8 mouse cellular contexts compared by ENCODE assay signal in the genomic region with DNA sequence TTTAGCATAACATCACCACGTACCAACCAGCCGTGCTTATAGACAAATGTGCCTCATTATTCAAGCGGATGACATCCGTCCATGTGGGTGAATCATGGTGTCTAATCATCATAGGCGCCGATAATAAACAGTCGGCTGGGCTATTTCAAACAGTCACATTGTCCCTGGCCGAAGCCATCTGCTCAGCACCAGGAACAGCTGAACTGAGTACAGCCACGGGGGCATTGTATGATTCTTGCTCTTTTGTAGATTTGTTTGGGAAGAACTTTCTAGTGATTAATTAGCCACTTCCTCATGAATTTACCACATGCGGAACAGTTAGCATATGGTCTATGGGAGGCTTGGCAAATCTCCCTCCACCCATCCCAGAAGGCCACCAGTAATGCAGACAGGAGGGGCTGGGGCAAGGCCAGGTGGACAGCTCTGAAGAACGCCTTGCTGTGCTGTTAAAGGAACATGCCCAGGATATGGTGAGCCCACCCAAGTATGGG.
DNase-seq lines count a peak whose midpoint lies in the region; ATAC-seq and TF ChIP-seq lines count a peak whose summit lies in the region.

No protein-coding gene starts in this region.

- no peaks in the 10 kb centered on the region for H3K9me3 ChIP-seq in lung, embryonic 16.5 days (ENCODE audit: control insufficient read depth, low read length)
- H3K9me3 ChIP-seq in hindbrain, embryonic 12.5 days (replicated peaks): no peaks in the 10 kb centered on the region

- 38% methylated on average over 11 of the region's 11 CpGs for WGBS in lung, embryonic 16.5 days
- WGBS in lung, adult 2 months: 35% methylated on average over 11 of the region's 11 CpGs
- 54% methylated on average over 11 of the region's 11 CpGs for WGBS in hindbrain, embryonic 12.5 days

- no peaks in the 10 kb centered on the region for H3K79me2 ChIP-seq in myocyte (ENCODE audit: control insufficient read depth, insufficient read depth)

- H3ac ChIP-seq in myocyte (ENCODE audit: control insufficient read depth, insufficient read length): no peak overlapping the region

- H3K27me3 ChIP-seq in lung, embryonic 16.5 days (ENCODE audit: control insufficient read depth, insufficient read depth, low read depth, low read length): peaks cover 2% of the 10 kb centered on the region; the same call in 1 of the 2 replicates
- H3K27me3 ChIP-seq in hindbrain, embryonic 12.5 days: 0 out of 2 replicates have a peak, but pooled peaks cover 2% of the 10 kb centered on the region
- no peaks in the 10 kb centered on the region for H3K27me3 ChIP-seq in myocyte (ENCODE audit: control insufficient read depth, insufficient read depth, insufficient read length)

- no peaks in the 10 kb centered on the region for H3K36me3 ChIP-seq in lung, embryonic 16.5 days (ENCODE audit: control insufficient read depth, insufficient read depth, low read length)
- no peaks in the 10 kb centered on the region for H3K36me3 ChIP-seq in hindbrain, embryonic 12.5 days
- H3K36me3 ChIP-seq in myocyte (ENCODE audit: control insufficient read depth, insufficient read depth): no peaks in the 10 kb centered on the region

- H3K27ac ChIP-seq in lung, embryonic 16.5 days (ENCODE audit: low read length): peak overlapping the region; percentile 12; the same call in 1 of the 2 replicates
- H3K27ac ChIP-seq in hindbrain, embryonic 12.5 days: no peak overlapping the region

- no peak overlapping the region for H3K9ac ChIP-seq in lung, embryonic 16.5 days (ENCODE audit: low read length)
- H3K9ac ChIP-seq in hindbrain, embryonic 12.5 days: no peak overlapping the region

- no peak overlapping the region for H3K4me3 ChIP-seq in lung, embryonic 16.5 days (ENCODE audit: low read length)
- no peak overlapping the region for H3K4me3 ChIP-seq in lung, adult 2 months (replicated peaks; ENCODE audit: extremely low read depth, low read depth, low read length)
- no peak overlapping the region for H3K4me3 ChIP-seq in hindbrain, embryonic 12.5 days
- no peak overlapping the region for H3K4me3 ChIP-seq in myocyte

- no peak for DNase-seq in lung, adult 2 months
- DNase-seq in cerebellum, adult 9-10 months: peak; percentile 59
- no peak for DNase-seq in gastrocnemius, adult 8-10 months (ENCODE audit: low spot score in 2 of 2)
- no peak for DNase-seq in thymus, postnatal 4 days

- H3K4me1 ChIP-seq in lung, embryonic 16.5 days (replicated peaks; ENCODE audit: control insufficient read depth, insufficient read depth, low read length): peaks cover 3% of the 10 kb centered on the region
- H3K4me1 ChIP-seq in lung, adult 2 months (ENCODE audit: control insufficient read depth, insufficient read depth, low read length): no peaks in the 10 kb centered on the region
- 0 out of 2 replicates have a peak, but pooled peaks cover 3% of the 10 kb centered on the region for H3K4me1 ChIP-seq in hindbrain, embryonic 12.5 days

- TF ChIP-seq CTCF in lung, adult 2 months (IDR thresholded peaks at IDR 0.05; ENCODE audit: insufficient read depth, low read length): no peak

- H3K4me2 ChIP-seq in lung, embryonic 16.5 days (ENCODE audit: low read depth, low read length): 0 out of 2 replicates have a peak overlapping the region, but pooled peaks have one; percentile 22
- H3K4me2 ChIP-seq in hindbrain, embryonic 12.5 days (replicated peaks): no peak overlapping the region
- peak overlapping the region; percentile 28 for H3K4me2 ChIP-seq in myocyte (ENCODE audit: low read depth)

- ATAC-seq in lung, embryonic 16.5 days (ENCODE audit: low read depth): peak; percentile 90
- ATAC-seq in hindbrain, embryonic 12.5 days (ENCODE audit: low FRiP score): peak; percentile 73
- ATAC-seq in megakaryocyte, adult 5-6 weeks (ENCODE audit: poor library complexity, severe bottlenecking): no peak

- no peak for TF ChIP-seq POLR2A in lung, adult 2 months (IDR thresholded peaks at IDR 0.05; ENCODE audit: borderline replicate concordance, extremely low read depth, low read depth, low read length)
- TF ChIP-seq POLR2A in myocyte (IDR thresholded peaks at IDR 0.05; ENCODE audit: insufficient read length, low read depth): no peak

TF ChIP-seq in myocyte, 11 proteins besides CTCF, POLR2A, EP300 and RAD21:
- TF ChIP-seq TCF3 (IDR thresholded peaks at IDR 0.05; ENCODE audit: insufficient read length, low read depth) (peak; percentile 52), TCF12 (IDR thresholded peaks at IDR 0.05; ENCODE audit: insufficient read depth, poor library complexity, severe bottlenecking) (peak; percentile 49), E2F4 (IDR thresholded peaks at IDR 0.05; ENCODE audit: insufficient read depth) (no peak), USF1 (IDR thresholded peaks at IDR 0.05; ENCODE audit: low read depth) (no peak), CEBPB (IDR thresholded peaks at IDR 0.05; ENCODE audit: insufficient read depth, poor library complexity, severe bottlenecking) (no peak), MYOG (IDR thresholded peaks at IDR 0.05; ENCODE audit: control insufficient read depth in 1 of 3, insufficient read depth in 1 of 3, insufficient read length in 2 of 3, low read depth in 2 of 3) (peak in 2 of 3 experiments; percentile 67 to 78), SRF (IDR thresholded peaks at IDR 0.05; ENCODE audit: control insufficient read depth, insufficient read length, low read depth) (no peak), MAX (IDR thresholded peaks at IDR 0.05; ENCODE audit: low read depth) (no peak), REST (IDR thresholded peaks at IDR 0.05; ENCODE audit: insufficient read depth, insufficient read length) (no peak), MYOD1 (IDR thresholded peaks at IDR 0.05; ENCODE audit: control insufficient read depth in 1 of 3, insufficient read length in 2 of 3, low read depth in 2 of 3) (peak in 2 of 3 experiments; percentile 50 to 76), POLR2AphosphoS2 (IDR thresholded peaks at IDR 0.05; ENCODE audit: insufficient read length, low read depth) (no peak)
TF ChIP-seq in myocyte: peak in this region for 4.
